Mouse (Mus musculus): ENCODE results near the gene Taf3.

Gene Taf3

GRCm38 (mm10) chr2:10010263-10010909 is 38.0 kb downstream of the Taf3 start:
- no peak for DNase-seq (ENCODE audit: low spot score)

DNA sequence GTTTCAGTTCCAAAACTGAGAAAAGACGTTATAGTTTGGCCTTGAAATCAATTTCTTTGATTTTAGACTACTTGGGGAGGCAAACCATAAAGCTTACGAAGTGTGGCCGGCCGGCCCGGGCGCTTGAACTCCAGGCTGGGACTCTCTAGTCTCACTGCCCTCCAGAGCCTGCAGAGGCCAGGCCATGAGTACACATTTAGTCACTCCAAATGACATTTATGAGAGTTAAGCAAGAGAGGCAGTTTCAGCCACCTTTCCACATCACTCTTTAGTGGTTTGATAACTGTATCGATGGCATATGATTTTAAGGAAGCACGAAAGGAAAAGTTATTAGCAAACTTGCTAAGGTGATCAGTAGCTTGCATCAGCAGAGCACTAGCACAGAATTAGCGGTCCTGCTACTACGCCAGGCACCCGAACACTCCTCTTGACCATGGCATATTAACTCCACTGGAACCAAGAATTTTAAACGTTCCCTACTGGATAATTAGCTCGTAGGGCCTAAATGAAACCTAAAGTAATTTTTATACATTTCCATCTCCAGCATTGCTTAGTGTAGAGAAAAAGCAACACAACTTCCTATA is 38.6 kb downstream of the Taf3 start:
- DNase-seq (ENCODE audit: low spot score), result no peak

DNA sequence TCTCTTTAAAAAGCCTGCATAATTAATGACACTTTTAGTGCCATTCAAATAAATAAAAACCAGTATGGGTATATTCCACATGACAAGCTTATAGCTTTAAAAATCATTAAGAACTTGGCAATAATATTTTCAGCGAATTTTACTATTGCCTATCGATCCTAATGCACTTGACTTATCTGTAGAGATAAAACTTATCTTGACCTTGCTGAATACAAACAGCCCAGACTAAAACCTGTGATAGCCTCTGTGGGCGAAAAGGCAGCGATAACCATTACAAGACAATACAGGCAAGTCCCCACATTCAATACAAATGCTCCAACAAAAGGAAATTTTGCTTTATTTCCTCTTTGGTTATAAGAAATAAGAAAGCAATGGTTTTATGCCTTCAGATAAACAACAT is 39.8 kb downstream of the Taf3 start:
- no peak for DNase-seq (ENCODE audit: low spot score)

- no peak for DNase-seq (ENCODE audit: low spot score)
Measured at GRCm38 (mm10) chr2:10004960-10005621, 43.3 kb downstream of the Taf3 start.

DNA sequence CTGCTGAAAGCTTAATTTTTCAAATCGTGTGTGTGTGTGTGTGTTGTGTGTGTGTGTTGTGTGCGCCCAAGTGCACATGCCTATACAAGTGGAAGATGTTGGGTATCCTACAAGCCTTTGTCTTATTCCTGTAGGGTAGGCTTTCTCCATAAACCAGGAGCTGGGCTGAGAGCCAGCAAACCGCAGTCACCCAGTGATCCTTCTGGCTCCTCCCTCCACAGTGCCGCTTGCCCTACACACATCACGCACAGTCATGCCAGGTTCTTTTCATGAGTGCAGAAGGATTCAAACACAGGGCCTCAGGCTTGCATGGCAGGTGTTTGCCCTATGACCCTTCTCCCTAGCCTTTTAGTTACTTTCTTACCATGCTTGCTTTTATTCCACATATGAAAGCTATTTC is 45.0 kb downstream of the Taf3 start:
- DNase-seq (ENCODE audit: low spot score), result no peak

DNA sequence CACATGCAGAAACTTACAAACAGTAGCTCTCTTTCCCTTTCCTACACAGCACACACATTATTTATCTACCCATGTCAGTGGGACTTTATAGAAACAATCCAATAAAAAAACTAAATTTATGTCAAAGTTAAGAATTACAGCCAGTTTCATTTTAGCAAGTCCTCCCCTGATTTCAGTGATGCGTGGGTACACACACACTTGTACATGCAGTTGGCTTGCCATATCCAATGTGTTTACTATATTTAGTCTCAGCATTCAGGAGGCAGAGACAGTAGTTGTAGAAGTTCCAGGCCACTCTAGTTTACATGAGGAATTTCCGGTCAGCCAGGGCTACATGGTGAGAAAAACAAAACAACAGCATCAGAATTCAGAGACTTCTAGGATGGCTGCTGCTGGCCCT is 46.8 kb downstream of the Taf3 start:
- no peak for DNase-seq (ENCODE audit: low spot score)

GRCm38 (mm10) chr2:9997535-9997934 is 50.9 kb downstream of the Taf3 start:
- no peak for DNase-seq (ENCODE audit: low spot score)

DNA sequence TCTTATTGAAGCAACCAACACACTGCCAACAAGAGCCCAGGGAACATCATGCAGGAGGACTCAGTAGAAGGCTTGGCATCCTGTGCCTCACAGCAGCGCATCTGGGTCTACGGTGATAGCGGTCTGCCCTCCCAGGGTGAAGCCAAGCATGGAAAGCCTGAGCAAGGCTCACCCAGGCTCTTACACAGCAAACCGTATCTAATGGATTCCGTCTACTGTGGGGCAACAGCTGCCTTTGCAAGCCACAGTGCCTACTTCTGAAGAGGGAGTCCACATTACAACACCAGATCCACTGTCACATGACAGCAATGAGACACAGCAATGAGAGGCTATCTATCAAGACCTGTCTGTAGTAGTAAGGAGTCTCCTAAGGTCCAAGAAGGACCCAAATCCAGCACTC is 52.3 kb downstream of the Taf3 start:
- DNase-seq (ENCODE audit: low spot score), result no peak

DNA sequence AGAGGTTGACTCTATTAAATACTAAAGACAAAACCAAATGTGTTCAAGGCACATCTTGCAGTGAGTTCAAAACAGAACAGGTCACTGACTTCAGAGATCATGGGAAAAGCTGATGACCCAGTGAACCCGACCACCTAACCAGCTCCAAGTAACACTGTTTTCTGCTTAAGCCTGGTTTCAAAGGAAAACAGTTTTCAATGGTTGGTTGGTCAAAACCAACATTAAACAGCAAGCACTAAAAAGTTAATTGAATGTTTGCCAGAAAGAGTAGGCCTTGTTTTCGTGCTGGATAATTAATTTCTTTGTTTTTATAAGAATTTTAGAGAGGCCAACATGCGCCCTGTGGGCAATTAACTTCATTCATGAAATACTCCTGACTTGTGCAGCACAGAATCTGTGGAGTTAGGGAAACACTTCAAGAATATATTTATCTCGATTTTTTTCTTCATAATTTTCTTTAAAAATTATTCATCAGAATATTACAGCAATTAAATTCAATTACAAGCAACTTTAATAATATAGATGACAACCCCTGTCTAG is 57.6 kb downstream of the Taf3 start:
- DNase-seq (ENCODE audit: low spot score), result no peak

- DNase-seq (ENCODE audit: low spot score), result no peak
Measured at GRCm38 (mm10) chr2:9989649-9990547, 58.5 kb downstream of the Taf3 start.

DNA sequence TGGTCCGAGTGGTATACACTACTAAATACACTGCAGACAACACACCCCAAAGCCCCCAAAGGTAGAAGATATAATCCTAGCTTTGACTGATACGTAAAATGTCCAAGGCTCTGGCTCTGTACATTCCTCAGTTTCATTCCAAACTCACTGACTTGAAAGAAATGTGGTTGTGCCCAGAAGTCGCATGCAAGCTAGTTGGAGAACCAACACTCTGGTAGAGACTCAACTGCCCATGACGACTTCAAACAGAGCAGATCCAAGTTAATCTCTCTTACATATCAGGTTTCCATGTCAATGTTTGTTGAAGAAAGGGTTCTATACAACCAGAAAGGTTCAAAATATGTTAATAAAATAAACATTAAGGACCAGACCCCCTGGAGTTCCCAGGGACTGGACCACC is 60.1 kb downstream of the Taf3 start:
- DNase-seq (ENCODE audit: low spot score), result no peak

DNA sequence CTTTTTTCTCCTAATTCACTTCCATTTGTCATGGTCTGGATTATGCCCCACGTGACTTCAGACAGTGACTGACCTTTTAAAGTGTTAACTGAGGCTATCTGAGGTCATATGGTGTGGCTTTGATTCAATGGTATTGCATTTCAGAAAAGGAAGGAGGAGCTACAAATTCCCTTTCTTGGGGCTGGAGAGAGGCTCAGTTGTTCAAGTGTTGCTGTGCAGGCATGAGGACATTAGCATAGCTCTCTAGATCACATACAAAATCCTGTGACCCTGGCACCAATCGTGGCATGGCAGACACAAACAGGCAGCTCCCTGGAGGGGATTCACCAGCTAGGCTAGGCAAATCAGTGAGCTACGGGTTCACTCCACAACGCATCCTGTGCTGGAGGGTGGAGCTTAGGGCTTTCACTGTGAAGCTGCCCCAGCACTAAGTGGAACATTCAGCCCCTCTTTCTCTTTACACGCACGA is 62.4 kb downstream of the Taf3 start:
- DNase-seq (ENCODE audit: low spot score), result peak; percentile 23

DNA sequence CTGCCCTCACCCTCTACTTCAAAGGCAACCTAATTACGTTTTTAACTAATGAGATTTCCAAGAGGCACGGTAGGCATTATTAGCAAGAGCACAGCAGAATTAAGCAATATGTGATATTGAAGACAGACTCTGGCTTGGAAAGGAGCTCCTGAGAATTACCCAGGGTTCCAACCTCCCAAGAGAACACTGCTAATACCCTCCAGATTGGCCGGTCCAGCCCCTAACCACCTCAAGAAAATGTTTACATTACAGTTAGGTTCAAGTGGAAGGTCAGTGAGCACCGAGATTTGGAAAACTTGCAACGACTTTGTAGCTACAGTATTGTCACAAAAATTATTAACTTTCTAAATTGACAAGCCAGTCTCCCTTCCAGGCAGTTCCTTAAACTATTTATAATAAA is 66.0 kb downstream of the Taf3 start:
- DNase-seq (ENCODE audit: low spot score), result no peak

DNA sequence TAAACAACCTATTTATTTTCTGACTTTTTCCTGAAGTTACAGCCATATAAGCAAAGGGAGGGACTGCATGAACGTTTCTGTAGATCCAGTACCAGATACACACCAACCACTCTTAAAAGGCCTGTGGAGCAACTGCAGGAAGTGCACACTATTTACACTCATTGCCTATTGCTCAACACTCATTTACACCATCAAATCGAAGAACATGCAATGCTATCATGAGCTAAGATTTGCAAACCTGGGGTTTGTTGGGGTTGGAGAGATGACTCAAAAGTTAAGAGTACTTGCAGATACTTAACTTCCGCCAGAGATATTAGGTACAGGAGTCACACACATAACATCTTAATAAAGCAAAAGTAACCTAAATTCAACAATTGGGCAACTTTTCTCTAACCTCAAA is 76.5 kb downstream of the Taf3 start:
- DNase-seq (ENCODE audit: low spot score), result no peak

DNA sequence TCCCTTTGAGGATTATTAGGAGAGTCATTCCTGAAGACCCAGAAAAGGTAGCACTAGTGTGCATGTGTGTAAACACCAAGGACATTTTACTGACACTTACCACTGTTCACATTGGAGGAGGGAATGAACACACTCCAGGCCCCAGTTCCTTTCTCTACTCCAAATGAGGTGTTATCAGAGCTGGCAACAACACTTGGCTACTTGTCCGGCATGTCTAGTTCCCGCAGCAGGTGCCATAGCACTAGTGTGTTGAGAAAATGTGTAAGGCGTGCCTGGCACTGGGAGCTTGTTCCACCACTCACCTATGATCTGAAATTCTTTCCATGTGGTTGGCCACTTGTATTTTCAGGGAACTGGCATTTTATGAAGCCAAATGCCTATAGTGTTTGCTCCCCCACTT is 77.8 kb downstream of the Taf3 start:
- DNase-seq (ENCODE audit: low spot score), result no peak

DNA sequence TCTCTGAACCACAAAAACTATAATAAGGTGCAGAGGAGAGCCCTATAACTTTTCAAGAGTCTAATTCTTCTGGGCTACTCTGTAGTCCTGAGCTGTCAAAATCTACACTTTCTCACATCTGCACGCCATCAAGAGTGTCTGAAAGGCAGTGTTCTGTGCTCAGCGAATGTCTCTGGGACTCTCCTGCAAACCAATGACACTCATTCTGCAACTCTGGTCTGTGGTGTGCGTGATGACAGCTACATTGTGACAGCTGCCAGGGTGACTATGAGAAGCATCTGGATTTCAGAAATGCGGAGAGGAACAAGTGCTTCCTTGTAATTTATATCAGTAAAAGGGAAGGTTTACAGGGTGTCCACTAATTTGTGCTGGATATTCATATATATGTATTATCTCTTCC is 78.2 kb downstream of the Taf3 start:
- no peak for DNase-seq (ENCODE audit: low spot score)

GRCm38 (mm10) chr2:9969734-9970133 is 78.7 kb downstream of the Taf3 start:
- DNase-seq (ENCODE audit: low spot score), result no peak

DNA sequence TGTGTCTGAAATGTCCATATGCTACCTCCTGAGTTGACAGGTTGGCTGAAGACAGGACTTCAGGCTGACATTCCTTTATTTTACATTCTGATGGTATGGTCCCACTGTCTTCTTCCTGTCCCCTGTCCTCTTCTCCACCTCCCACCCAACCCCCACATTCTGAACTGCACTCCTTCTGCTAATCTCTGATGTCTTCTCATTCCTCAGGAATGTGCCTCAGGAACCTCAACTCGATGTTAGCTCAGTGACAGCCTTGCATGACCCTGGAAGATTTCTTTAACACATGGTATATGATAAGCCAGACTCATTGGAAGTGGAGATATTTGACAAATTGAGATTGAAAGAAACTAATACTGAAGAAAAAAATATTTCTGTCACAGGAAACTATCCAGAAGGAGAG is 81.8 kb downstream of the Taf3 start:
- DNase-seq (ENCODE audit: low spot score), result no peak

DNA sequence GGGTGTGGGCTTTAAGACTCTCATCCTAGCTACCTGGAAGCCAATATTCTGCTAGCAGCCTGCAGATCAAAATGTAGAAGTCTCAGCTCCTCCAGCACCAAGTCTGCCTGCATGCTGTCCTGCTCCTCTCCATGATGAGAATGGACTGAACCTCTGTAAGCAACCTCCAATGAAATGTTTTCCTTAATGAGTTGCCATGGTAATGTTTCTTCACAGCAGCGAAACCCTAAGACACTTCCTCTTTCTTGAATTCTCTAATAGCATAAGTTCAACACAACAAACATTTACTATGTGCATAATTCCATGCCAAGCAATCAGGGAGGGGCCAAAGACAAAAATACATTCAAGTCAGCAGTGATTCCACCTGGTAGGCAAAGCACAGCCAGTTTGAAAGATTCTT is 82.8 kb downstream of the Taf3 start:
- DNase-seq (ENCODE audit: low spot score), result no peak

DNA sequence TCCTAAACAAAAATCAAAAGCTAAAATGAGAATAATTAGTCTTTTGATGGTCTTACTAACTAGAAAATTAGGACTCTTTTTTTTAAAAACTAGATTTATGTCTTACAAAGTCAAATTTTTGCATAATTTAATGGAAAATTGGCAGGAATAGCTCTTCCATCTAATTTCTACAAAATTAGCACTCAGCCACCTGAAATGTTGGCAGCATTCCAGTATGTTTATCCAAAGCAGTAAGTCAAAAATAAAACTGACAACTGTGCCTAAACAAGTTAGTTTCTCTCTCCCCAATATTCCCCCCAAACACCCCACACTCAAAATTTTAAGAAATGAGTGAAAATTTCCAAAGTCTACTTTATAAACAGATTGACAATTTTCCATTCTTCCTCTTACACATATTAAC is 85.5 kb downstream of the Taf3 start:
- no peak for DNase-seq (ENCODE audit: low spot score)

- DNase-seq (ENCODE audit: low spot score), result no peak
Measured at GRCm38 (mm10) chr2:9961708-9962107, 86.7 kb downstream of the Taf3 start.

GRCm38 (mm10) chr2:9958011-9958410 is 90.4 kb downstream of the Taf3 start:
- DNase-seq (ENCODE audit: low spot score), result no peak
